Mouse (Mus musculus): ENCODE measurements around the gene Gm42791.

- TF ChIP-seq CTCF (IDR thresholded peaks at IDR 0.05; ENCODE audit: extremely low read depth, insufficient read length, insufficient replicate concordance, low read depth, low read length) = peak; percentile 38; the same call in 1 of the 2 replicates
- no peak for TF ChIP-seq POLR2A (IDR thresholded peaks at IDR 0.05; ENCODE audit: low read depth, low read length)
Observed at GRCm38 (mm10) chr5:148989480-148989879, 5.5 kb downstream of the Gm42791 start.
